17 mouse cellular contexts compared by ENCODE assay signal in the genomic region with DNA sequence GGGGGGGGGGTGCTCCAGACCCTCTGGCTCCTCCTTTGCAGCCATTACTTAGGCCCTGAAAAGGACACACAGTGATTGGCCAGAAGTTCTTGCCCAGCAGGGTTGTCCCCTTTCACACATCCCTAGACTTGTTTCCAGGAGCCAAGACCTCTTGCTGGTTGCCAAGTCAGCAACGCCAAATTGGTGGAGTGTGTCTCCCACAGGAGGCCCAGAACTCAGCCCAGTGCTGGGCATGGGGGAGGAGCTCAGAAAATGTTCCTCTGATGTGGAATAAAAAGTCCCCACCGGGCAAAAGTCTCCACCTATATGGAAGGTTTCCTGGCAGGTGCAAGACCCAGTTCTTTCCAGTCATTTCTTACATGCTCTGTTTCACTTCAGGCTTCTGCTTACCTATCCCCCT. TPM values are rescaled to one million over a fixed set of nuclear protein-coding genes. Genes with fewer than 3 reads are reported as not detected.
A peak's percentile ranks its signal among the peaks of the same experiment; 100 is the strongest.
DNase-seq lines count a peak whose midpoint lies in the region; TF ChIP-seq lines count a peak whose summit lies in the region.
"Had no signal": no experiment of that assay in that cellular context is flagged by ENCODE, and none has a peak within 500 bp of the region (broad histone marks: within the 10 kb centered on the region; RNA-seq: fewer than 3 reads in every experiment).

No protein-coding gene starts in this region.

- H3K4me1 ChIP-seq in embryonic fibroblast, embryonic 13.5 days (ENCODE audit: control insufficient read depth, insufficient read depth, low read length): 0 out of 2 replicates have a peak, but pooled peaks cover 11% of the 10 kb centered on the region
- H3K4me1 ChIP-seq: liver, embryonic 12.5 days had no signal

- intact Hi-C loops in heart, postnatal 36 days (cut with DNase I): no loop called here

- peak; percentile 47 for DNase-seq in adrenal gland, postnatal 10 days
- DNase-seq in adrenal gland, adult 8-10 months: no peak
- peak; percentile 71 to 87 for DNase-seq in kidney, adult 8-10 months
- DNase-seq in kidney, postnatal 36 days: peak; percentile 81 to 90
- no peak for DNase-seq in cerebellum, postnatal 14 days
- no peak for DNase-seq in heart, postnatal 36 days
- DNase-seq in frontal cortex, postnatal 36 days (ENCODE audit: low spot score in 2 of 2): no peak
- DNase-seq: cerebellum, adult 9-10 months; gastrocnemius, postnatal 36 days; heart, postnatal 14 days; thymus, postnatal 4 days had no signal

- no peak overlapping the region for H3K4me3 ChIP-seq in embryonic fibroblast, embryonic 13.5 days (ENCODE audit: insufficient read depth, low read length)
- H3K4me3 ChIP-seq: heart, embryonic 10.5 days; liver, embryonic 12.5 days had no signal

- TF ChIP-seq POLR2A in embryonic fibroblast, embryonic 13.5 days (IDR thresholded peaks at IDR 0.05; ENCODE audit: low read depth, low read length): no peak

- no peak for TF ChIP-seq CTCF in embryonic fibroblast, embryonic 13.5 days (IDR thresholded peaks at IDR 0.05; ENCODE audit: borderline replicate concordance, insufficient read depth, low read length)

- H3K27ac ChIP-seq in embryonic fibroblast, embryonic 13.5 days (ENCODE audit: insufficient read depth, low read length): peak overlapping the region; percentile 16; the same call in 1 of the 2 replicates
- H3K27ac ChIP-seq: heart, embryonic 10.5 days; liver, embryonic 12.5 days had no signal

RNA-seq across cellular contexts. Expression of a gene that starts 12.2 kb away (rescaled TPM):
- total RNA-seq in adrenal gland, postnatal 10 days (2021): 10 to 100 TPM; 55.7 to 73.6 TPM
- 100 to 1,000 TPM; 157 to 250 (median 226) TPM for total RNA-seq in adrenal gland, adult 8-10 months (2022)
- polyA plus RNA-seq in embryonic fibroblast, embryonic 13.5 days (2011; ENCODE audit: insufficient read length, low read depth, missing spikeins): 43.5 and 51.7 TPM in 2 replicates
- total RNA-seq in heart, postnatal 36 days (2021): not detected
- total RNA-seq: heart, postnatal 14 days; layer of hippocampus, adult 8-10 months; left cerebral cortex, postnatal 25 days; megakaryocyte-erythroid progenitor cell, adult 5-6 weeks had no signal
- polyA plus RNA-seq: liver, embryonic 12.5 days had no signal

RNA-seq across cellular contexts. Expression of a gene that starts 22.7 kb away (rescaled TPM):
- 10 to 100 TPM; 38.5 to 44.0 TPM for total RNA-seq in adrenal gland, postnatal 10 days (2021)
- total RNA-seq in adrenal gland, adult 8-10 months (2022): 10 to 100 TPM; 50.4 to 99.8 (median 83.6) TPM
- polyA plus RNA-seq in embryonic fibroblast, embryonic 13.5 days (2011; ENCODE audit: insufficient read length, low read depth, missing spikeins): 11.7 and 20.1 TPM in 2 replicates
- not detected for total RNA-seq in heart, postnatal 36 days (2021)
- total RNA-seq: heart, postnatal 14 days; layer of hippocampus, adult 8-10 months; left cerebral cortex, postnatal 25 days; megakaryocyte-erythroid progenitor cell, adult 5-6 weeks had no signal
- polyA plus RNA-seq: liver, embryonic 12.5 days had no signal

RNA-seq across cellular contexts. Expression of a gene that starts 27.4 kb away (rescaled TPM):
- total RNA-seq in adrenal gland, postnatal 10 days (2021): 10 to 100 TPM; 27.3 to 27.7 TPM
- total RNA-seq in adrenal gland, adult 8-10 months (2022): 10 to 100 TPM; 44.6 to 62.9 (median 53.0) TPM
- 13.1 and 22.5 TPM in 2 replicates for polyA plus RNA-seq in embryonic fibroblast, embryonic 13.5 days (2011; ENCODE audit: insufficient read length, low read depth, missing spikeins)
- not detected for total RNA-seq in heart, postnatal 36 days (2021)
- total RNA-seq: heart, postnatal 14 days; layer of hippocampus, adult 8-10 months; left cerebral cortex, postnatal 25 days; megakaryocyte-erythroid progenitor cell, adult 5-6 weeks had no signal

RNA-seq across cellular contexts. Expression of a gene that starts 33.2 kb away (rescaled TPM):
- total RNA-seq in adrenal gland, postnatal 10 days (2021): 10 to 100 TPM; 23.6 to 29.8 TPM
- total RNA-seq in adrenal gland, adult 8-10 months (2022): 10 to 100 TPM; 56.4 to 77.8 (median 59.5) TPM
- polyA plus RNA-seq in embryonic fibroblast, embryonic 13.5 days (2011; ENCODE audit: insufficient read length, low read depth, missing spikeins): 9.6 and 14.1 TPM in 2 replicates
- not detected for total RNA-seq in heart, postnatal 36 days (2021)
- total RNA-seq: heart, postnatal 14 days; layer of hippocampus, adult 8-10 months; left cerebral cortex, postnatal 25 days; megakaryocyte-erythroid progenitor cell, adult 5-6 weeks had no signal

RNA-seq across cellular contexts. Expression of a gene that starts 44.1 kb away (rescaled TPM):
- total RNA-seq in adrenal gland, postnatal 10 days (2021): 10 to 100 TPM; 12.1 to 17.1 TPM
- 10 to 100 TPM; 25.2 to 38.3 (median 26.7) TPM for total RNA-seq in adrenal gland, adult 8-10 months (2022)
- 4.1 and 5.9 TPM in 2 replicates for polyA plus RNA-seq in embryonic fibroblast, embryonic 13.5 days (2011; ENCODE audit: insufficient read length, low read depth, missing spikeins)
- under 1 TPM; 0.19 to 0.22 TPM for total RNA-seq in heart, postnatal 36 days (2021)
- total RNA-seq: layer of hippocampus, adult 8-10 months; left cerebral cortex, postnatal 25 days; megakaryocyte-erythroid progenitor cell, adult 5-6 weeks had no signal

Comparison
In these comparisons a context has a peak if more than half of its experiments do, and no peak if none do; other contexts are left out.
1. DNase-seq: peak in adrenal gland, postnatal 10 days (single experiment), kidney, adult 8-10 months (2 of 2) and kidney, postnatal 36 days (2 of 2); none in adrenal gland, adult 8-10 months (single experiment), cerebellum, postnatal 14 days (0 of 2), heart, postnatal 36 days (0 of 2) and frontal cortex, postnatal 36 days (0 of 2).
2. RNA of a gene that starts 12.2 kb away (total RNA-seq): 157 to 250 TPM in adrenal gland, adult 8-10 months and 55.7 to 73.6 TPM in adrenal gland, postnatal 10 days; not detected in heart, postnatal 36 days; every median in the first group is over 10 times any median in the second.
3. RNA of a gene that starts 22.7 kb away (total RNA-seq): 50.4 to 99.8 TPM in adrenal gland, adult 8-10 months and 38.5 to 44.0 TPM in adrenal gland, postnatal 10 days; not detected in heart, postnatal 36 days; every median in the first group is over 10 times any median in the second.
4. RNA of a gene that starts 27.4 kb away (total RNA-seq): 44.6 to 62.9 TPM in adrenal gland, adult 8-10 months and 27.3 to 27.7 TPM in adrenal gland, postnatal 10 days; not detected in heart, postnatal 36 days; every median in the first group is over 10 times any median in the second.